Mouse (Mus musculus) limb, embryonic 10.5 days (tissue): ENCODE results near the gene Cd164l2. TPM values are rescaled to one million over a fixed set of nuclear protein-coding genes. Genes with fewer than 3 reads are reported as not detected.

Experiments used
- DNase-seq: peaks from one replicate; pipeline ENCODE4 v3.0.0-alpha.2; 2017; ENCODE audit warnings: low spot score
- H3K27ac ChIP-seq: fragments of 300-500 bp; sonication (generic); 2 replicates; pipeline ENCODE4 v1.5.1; 2016; ENCODE audit warnings: mild to moderate bottlenecking
- H3K27me3 ChIP-seq: fragments of 300-500 bp; sonication (generic); 2 replicates; pipeline ENCODE4 v1.6.1; 2016; ENCODE audit warnings: low read depth, mild to moderate bottlenecking; ENCODE audit not compliant: poor library complexity, severe bottlenecking
- H3K36me3 ChIP-seq: fragments of 300-500 bp; sonication (generic); 2 replicates; pipeline ENCODE4 v1.6.1; 2016; ENCODE audit warnings: mild to moderate bottlenecking, moderate library complexity
- H3K4me1 ChIP-seq: fragments of 300-500 bp; sonication (generic); 2 replicates; pipeline ENCODE4 v1.6.1; 2016
- H3K4me3 ChIP-seq: fragments of 300-500 bp; sonication (generic); 2 replicates; pipeline ENCODE4 v1.5.1; 2016; ENCODE audit warnings: mild to moderate bottlenecking, moderate library complexity
- H3K9me3 ChIP-seq: fragments of 300-500 bp; sonication (generic); replicated peaks from 2 replicates; pipeline ENCODE4 v1.6.1; 2016; ENCODE audit warnings: mild to moderate bottlenecking
- WGBS: fragments of 180-500 bp; shearing (Covaris S2); methylation state at CpG from one replicate; pipeline ENCODE4 v1.1.7; 2016; 5-methylcytosine and 5-hydroxymethylcytosine counted together
- polyA plus RNA-seq: library from polyadenylated mRNA; unstranded; fragments of >200 nt; fragmentation: Nextera tagmentation; extraction: Ambion mirVana; gene quantifications from 2 replicates; pipeline ENCODE4 v1.2.1, GENCODE M21; 2016

The Cd164l2 gene
- polyA plus RNA-seq, 1 experiment from 2014 or later = 4.1 TPM

GRCm38 (mm10) chr4:133240490-133240921 lies 28.6 kb downstream of the Cd164l2 start, which contains the start of gene Map3k6:
TSS of gene Map3k6 (plus strand) at chr4:133240818.
- DNase-seq = peak; percentile 60

DNA sequence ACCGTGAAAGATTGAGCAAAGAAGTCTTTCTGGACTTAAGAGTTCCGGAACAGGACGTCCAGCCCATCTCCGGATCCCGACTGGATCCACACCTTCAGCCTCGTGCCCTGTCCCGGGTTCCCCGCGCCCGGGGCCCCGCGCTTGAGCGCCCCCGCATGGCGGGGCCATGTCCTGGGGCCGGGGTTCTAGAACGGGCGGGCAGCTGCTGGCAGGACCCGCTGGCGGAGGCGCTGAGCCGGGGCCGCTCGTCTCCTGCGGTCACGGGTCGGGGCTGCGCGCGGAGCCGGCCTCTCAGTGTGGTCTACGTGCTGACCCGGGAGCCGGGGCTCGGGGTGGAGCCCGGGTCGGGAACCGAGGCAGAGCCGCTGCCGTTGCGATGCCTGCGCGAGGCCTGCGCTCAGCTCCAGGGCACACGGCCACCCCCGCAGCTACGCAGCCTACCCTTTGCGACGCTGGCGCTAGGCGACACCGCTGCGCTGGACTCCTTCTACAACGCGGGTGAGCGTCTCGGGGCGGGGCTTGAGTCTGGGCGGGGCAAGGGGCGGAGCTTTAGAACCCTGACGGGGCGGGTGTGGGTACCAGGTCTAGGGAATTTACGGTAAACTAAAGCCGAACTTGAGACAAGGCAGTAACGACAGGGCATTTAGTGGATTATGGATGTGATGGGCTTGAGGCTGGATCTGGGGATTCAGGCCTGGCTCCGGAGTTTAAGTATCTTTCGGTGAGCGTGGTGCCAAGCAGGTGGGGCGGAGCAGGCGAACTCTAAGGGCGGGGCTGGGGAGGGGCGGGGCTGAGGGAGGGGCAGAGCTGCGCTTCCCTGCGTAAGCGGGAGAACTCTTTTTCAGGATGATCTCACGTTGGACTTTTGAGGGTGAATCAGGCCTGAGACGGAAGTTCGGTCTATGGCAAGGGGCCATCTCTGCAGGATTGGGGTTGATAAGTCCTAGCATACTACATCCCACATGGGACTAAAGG lies 29.3 kb downstream of the Cd164l2 start:
- DNase-seq = peak; percentile 95
- peaks cover 68% of the 10 kb centered on the region for H3K27me3 ChIP-seq
- H3K36me3 ChIP-seq = no peaks in the 10 kb centered on the region
- H3K4me1 ChIP-seq = peaks cover 35% of the 10 kb centered on the region
- no peaks in the 10 kb centered on the region for H3K9me3 ChIP-seq
- peak overlapping the region; percentile 87 for H3K27ac ChIP-seq
- peak overlapping the region; percentile 76 for H3K4me3 ChIP-seq
- WGBS = under 1% methylated on average over 78 of the region's 78 CpGs

More at GRCm38 (mm10) chr4:133240490-133240921, 28.6 kb downstream of the Cd164l2 start, which contains the start of gene Map3k6:
- H3K4me1 ChIP-seq = peaks cover 35% of the 10 kb centered on the region
- no peaks in the 10 kb centered on the region for H3K36me3 ChIP-seq
- H3K9me3 ChIP-seq = no peaks in the 10 kb centered on the region
- H3K4me3 ChIP-seq = peak within 1 kb of the TSS; percentile 76
- peak within 1 kb of the TSS; percentile 87 for H3K27ac ChIP-seq
- H3K27me3 ChIP-seq = peaks cover 66% of the 10 kb centered on the region
- 6% methylated on average over 16 of the region's 16 CpGs for WGBS

- 37% methylated on average over 11 of the region's 11 CpGs for WGBS
- H3K27me3 ChIP-seq = peaks cover 75% of the 10 kb centered on the region
- H3K36me3 ChIP-seq = no peaks in the 10 kb centered on the region
- DNase-seq = no peak
- H3K4me3 ChIP-seq = peak overlapping the region; percentile 76
- no peaks in the 10 kb centered on the region for H3K9me3 ChIP-seq
- H3K27ac ChIP-seq = 0 out of 2 replicates have a peak overlapping the region, but pooled peaks have one; percentile 87
- peaks cover 39% of the 10 kb centered on the region for H3K4me1 ChIP-seq
These were observed 30.0 kb downstream of the Cd164l2 start for GRCm38 (mm10) chr4:133241910-133242309.

- Histone ChIP-seq H3K27me3 (peaks cover 83% of the 10 kb centered on the region), H3K4me3 (no peak overlapping the region), H3K4me1 (peaks cover 45% of the 10 kb centered on the region), H3K27ac (no peak overlapping the region), H3K9me3 (no peaks in the 10 kb centered on the region), H3K36me3 (no peaks in the 10 kb centered on the region)
- DNase-seq = no peak
- 63% methylated on average over 9 of the region's 9 CpGs for WGBS
These were observed 30.8 kb downstream of the Cd164l2 start for GRCm38 (mm10) chr4:133242710-133243109.

- no peak for DNase-seq
- no peaks in the 10 kb centered on the region for H3K36me3 ChIP-seq
- H3K27ac ChIP-seq = peak overlapping the region; percentile 11
- H3K4me3 ChIP-seq = no peak overlapping the region
- H3K27me3 ChIP-seq = peaks cover 90% of the 10 kb centered on the region
- 46% methylated on average over 13 of the region's 13 CpGs for WGBS
- peaks cover 45% of the 10 kb centered on the region for H3K4me1 ChIP-seq
- no peaks in the 10 kb centered on the region for H3K9me3 ChIP-seq
These were observed 31.6 kb downstream of the Cd164l2 start for GRCm38 (mm10) chr4:133243538-133243937.

GRCm38 (mm10) chr4:133244289-133244688 lies 32.4 kb downstream of the Cd164l2 start:
- WGBS = 74% methylated on average over 1 of the region's 1 CpGs
- Histone ChIP-seq H3K27ac (no peak overlapping the region), H3K9me3 (no peaks in the 10 kb centered on the region), H3K36me3 (no peaks in the 10 kb centered on the region), H3K4me1 (peaks cover 45% of the 10 kb centered on the region), H3K4me3 (no peak overlapping the region), H3K27me3 (peaks cover 91% of the 10 kb centered on the region)
- no peak for DNase-seq

GRCm38 (mm10) chr4:133247072-133247471 lies 35.1 kb downstream of the Cd164l2 start:
- no peak for DNase-seq
- Histone ChIP-seq H3K27me3 (peaks cover 99% of the 10 kb centered on the region), H3K36me3 (no peaks in the 10 kb centered on the region), H3K4me3 (no peak overlapping the region), H3K27ac (no peak overlapping the region; the same call in 1 of the 2 replicates), H3K4me1 (peaks cover 46% of the 10 kb centered on the region), H3K9me3 (no peaks in the 10 kb centered on the region)
- 31% methylated on average over 15 of the region's 15 CpGs for WGBS

GRCm38 (mm10) chr4:133247806-133248449 lies 36.0 kb downstream of the Cd164l2 start:
- peaks cover 99% of the 10 kb centered on the region for H3K27me3 ChIP-seq
- no peaks in the 10 kb centered on the region for H3K9me3 ChIP-seq
- H3K4me3 ChIP-seq = no peak overlapping the region
- H3K4me1 ChIP-seq = peaks cover 41% of the 10 kb centered on the region
- no peaks in the 10 kb centered on the region for H3K36me3 ChIP-seq
- H3K27ac ChIP-seq = no peak overlapping the region
- no peak for DNase-seq
- WGBS = 81% methylated on average over 13 of the region's 13 CpGs

GRCm38 (mm10) chr4:133250609-133251008 lies 38.7 kb downstream of the Cd164l2 start:
- Histone ChIP-seq H3K9me3 (no peaks in the 10 kb centered on the region), H3K36me3 (no peaks in the 10 kb centered on the region), H3K27me3 (peaks cover 100% of the 10 kb centered on the region), H3K4me1 (peaks cover 31% of the 10 kb centered on the region), H3K27ac (0 out of 2 replicates have a peak overlapping the region, but pooled peaks have one; percentile 59), H3K4me3 (peak overlapping the region; percentile 57)
- 3% methylated on average over 22 of the region's 22 CpGs for WGBS
- peak; percentile 96 for DNase-seq

GRCm38 (mm10) chr4:133251214-133251613 lies 39.3 kb downstream of the Cd164l2 start:
- Histone ChIP-seq H3K27ac (peak overlapping the region; percentile 61; the same call in 1 of the 2 replicates), H3K9me3 (no peaks in the 10 kb centered on the region), H3K4me3 (peak overlapping the region; percentile 57), H3K27me3 (peaks cover 100% of the 10 kb centered on the region), H3K36me3 (no peaks in the 10 kb centered on the region), H3K4me1 (peaks cover 31% of the 10 kb centered on the region)
- peak; percentile 61 for DNase-seq
- WGBS = under 1% methylated on average over 31 of the region's 31 CpGs

GRCm38 (mm10) chr4:133252089-133252488 lies 40.2 kb downstream of the Cd164l2 start:
- no peak overlapping the region; the same call in 1 of the 2 replicates for H3K4me3 ChIP-seq
- no peaks in the 10 kb centered on the region for H3K9me3 ChIP-seq
- peaks cover 100% of the 10 kb centered on the region for H3K27me3 ChIP-seq
- WGBS = 44% methylated on average over 4 of the region's 4 CpGs
- H3K27ac ChIP-seq = no peak overlapping the region
- DNase-seq = no peak
- H3K4me1 ChIP-seq = peaks cover 31% of the 10 kb centered on the region
- no peaks in the 10 kb centered on the region for H3K36me3 ChIP-seq

- WGBS = 59% methylated on average over 12 of the region's 12 CpGs
- DNase-seq = no peak
- Histone ChIP-seq H3K4me3 (no peak overlapping the region), H3K27ac (no peak overlapping the region), H3K27me3 (peaks cover 98% of the 10 kb centered on the region), H3K9me3 (no peaks in the 10 kb centered on the region), H3K36me3 (no peaks in the 10 kb centered on the region), H3K4me1 (peaks cover 35% of the 10 kb centered on the region)
These were observed 41.5 kb downstream of the Cd164l2 start for GRCm38 (mm10) chr4:133253412-133253811.
